Mouse (Mus musculus) A20 (cell line): ENCODE measurements at regions not wholly inside any gene's neighbourhood (a gene's known extent, or its start where the extent isn't known, plus 50 kb on each side); places are given as distances from the start of the nearest gene placed in this dataset.

Experiments used
- DNase-seq: peaks from one replicate; pipeline ENCODE4 v3.0.0-alpha.2; 2011; ENCODE audit warnings: low read depth, low spot score

DNA sequence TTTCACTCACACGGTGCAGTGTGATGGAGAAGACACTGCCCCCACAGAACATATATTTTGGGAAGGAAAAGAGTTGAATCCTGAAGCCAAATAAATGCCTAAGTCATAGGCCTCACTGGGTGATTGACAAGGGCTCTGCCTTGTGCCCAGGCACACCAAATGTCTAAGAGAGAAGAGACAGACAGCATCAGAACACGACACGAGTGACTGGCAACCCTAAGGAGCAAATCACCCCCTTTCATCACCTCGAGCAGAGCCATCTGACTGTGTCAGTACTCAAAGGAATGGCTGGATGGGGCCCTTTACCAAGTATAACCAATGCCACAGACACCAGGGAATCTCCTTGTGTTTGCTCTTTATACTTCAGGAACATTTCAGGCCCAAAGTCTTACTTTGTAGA, 815.6 kb downstream of the Car8 start:
- DNase-seq = no peak

DNA sequence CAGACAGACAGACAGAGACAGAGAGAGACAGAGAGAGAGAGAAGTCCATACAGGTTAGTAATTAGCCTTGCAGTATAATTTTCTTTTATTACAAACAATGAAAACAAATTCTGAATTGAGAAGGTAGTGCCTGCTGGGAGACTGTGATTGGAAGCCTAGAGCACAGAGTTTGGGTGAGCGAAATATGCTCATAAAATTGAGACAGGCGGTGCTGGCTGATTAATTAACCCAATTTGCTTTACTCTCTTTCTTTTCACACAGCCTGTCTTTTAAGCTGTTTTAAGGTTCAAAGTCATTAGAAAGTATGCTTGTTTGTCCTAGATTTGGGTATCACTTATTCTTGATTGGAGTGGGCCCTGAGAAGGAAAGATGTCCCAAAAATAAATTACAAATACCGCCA, 816.1 kb downstream of the Car8 start:
- DNase-seq = no peak

DNA sequence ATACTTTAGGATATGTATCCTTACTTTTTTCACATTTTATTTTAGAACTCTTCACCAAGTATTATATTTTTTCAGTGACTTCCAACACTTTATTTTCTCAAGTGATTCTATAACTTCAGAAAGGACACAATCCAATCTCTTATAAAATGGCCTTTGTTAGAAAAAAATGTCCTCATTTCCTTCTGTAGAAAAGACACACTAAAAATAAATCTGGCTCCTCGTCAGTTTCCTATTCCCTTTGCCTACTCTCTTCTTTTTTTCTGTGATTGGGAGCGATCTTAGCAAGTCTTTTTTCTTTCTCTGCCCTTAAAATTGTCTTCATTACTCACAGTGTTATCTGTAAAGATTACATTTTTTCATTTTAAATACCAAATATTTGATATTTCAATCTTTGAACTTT, 824.5 kb downstream of the Car8 start:
- DNase-seq = no peak

DNA sequence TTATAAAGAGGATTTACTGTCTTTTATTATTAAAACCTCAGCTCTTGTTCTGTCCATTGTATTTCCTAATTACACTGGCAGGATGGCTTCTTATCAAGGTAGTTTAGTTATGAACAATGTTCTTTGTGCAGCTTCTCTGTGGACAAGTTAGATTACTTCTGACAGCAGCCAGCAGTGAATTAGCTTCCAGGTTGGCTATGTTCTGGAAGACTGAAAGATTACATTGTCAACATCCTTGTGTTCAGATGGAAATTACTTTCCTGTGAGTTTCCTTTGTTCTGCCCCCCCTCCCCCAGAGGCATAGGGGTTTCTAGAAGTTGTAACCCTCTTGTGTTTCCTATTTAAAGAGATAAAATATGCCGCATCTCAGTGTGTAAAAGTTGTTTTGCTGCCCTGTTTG, 846.1 kb downstream of the Car8 start:
- DNase-seq = peak; percentile 45

DNA sequence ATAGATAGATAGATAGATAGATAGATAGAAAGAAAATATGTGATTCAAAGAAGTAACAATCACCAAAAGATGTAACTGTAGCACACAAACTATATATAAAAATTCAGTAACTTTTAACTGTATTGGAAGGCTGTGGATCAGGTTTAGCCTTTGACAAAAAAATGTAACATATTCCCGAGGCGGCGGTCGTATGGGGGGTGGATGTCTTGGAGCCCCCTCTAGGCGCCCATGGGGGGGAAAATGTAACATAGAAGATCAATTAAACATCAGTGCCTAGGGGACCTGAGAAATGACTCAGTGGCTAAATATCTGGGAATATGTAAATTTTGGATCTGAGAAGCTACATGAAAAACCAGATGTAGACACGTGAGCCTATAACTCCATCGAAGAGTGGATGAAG, 847.2 kb downstream of the Car8 start:
- DNase-seq = no peak

DNA sequence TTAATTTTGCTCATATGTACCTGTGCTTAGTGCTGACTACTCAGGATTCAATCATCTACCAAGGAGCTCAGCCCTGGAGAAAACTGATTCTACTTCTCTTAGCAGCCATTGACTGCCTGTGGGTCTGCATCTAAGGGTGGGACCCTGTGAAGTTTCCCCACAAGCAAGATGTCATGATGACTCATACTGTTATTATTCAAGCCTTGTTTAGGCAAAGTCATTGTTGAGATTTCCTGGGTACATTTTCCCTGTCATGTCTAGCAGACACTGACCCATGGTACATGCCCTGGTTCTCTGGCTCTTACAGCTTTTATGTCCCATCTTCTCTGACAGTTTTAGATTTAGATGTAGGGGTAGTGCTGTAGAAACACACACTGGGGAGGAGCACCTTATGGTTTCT, 853.8 kb downstream of the Car8 start:
- DNase-seq = no peak

DNA sequence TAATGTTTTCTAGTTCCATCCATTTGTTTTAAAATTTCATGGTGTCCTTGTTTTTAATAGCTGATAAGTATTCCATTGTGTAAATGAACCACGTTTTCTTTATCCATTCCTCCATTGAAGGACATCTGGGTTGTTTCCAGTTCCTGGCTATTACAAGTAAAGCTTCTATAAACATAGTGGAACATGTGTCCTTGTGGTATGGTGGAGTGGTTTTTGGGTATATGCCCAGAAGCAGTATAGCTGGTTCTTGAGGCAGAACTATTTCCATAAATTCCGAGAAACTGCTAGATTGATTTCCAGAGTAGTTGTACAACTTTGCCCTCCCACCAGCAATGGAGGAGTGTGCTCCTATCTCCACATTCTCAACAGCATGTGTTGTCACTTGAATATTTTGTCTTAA, 858.8 kb downstream of the Car8 start:
- no peak for DNase-seq

DNA sequence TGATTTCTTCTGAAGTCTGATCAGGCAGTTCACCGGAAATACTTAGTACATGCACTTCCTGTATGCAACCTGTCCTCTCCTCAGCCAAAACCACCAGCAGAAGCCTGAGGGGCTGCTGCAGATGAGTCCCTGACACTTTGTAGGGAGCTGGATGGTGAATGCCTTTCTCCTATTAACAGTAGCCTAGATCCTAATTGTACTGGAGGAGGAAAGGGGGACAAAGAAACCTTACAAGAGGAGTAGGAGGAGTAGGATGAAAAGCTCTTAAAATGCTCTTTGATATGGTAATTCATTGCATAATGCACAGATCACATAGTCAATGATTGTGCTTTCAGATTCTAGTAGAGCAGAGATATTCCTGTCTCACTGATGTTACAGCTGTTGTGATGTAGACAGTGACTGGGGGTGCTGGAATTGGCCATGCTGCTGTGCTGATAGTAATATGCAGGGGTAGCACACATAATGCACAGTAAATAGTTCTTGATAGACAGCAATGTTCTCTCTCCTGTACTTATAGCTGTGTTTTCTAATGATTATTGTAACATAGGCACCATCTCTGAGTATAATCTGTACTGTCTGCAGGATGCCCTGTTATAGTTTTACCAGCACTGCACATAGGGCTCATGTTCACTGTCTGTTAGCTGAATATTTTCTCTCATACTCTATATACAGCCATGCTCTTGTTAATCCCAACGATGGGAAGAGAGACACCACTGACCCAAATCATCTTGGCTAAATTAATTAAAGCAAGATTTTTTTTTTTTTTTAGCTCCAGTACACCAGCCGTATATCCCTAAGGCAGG, 874.4 kb downstream of the Car8 start:
- DNase-seq = no peak

DNA sequence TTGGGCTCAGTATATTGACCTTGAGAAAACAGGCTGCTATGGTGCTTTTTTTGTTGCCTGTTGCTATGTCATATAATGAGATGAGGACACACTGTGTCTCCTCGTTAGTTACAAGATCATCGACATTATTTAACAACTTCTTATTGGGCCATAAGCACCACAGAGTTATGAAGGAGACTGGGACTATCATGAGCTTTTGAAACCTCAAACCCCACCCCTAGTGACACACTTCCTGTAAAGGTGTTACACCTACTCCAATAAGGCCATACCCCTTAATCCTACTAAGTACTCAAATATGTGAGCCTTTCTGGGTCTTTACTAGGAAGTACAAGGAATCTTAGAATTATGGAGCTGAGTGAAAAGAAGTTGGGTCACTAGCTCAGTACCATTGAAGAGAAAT, 875.3 kb downstream of the Car8 start:
- DNase-seq = no peak

DNA sequence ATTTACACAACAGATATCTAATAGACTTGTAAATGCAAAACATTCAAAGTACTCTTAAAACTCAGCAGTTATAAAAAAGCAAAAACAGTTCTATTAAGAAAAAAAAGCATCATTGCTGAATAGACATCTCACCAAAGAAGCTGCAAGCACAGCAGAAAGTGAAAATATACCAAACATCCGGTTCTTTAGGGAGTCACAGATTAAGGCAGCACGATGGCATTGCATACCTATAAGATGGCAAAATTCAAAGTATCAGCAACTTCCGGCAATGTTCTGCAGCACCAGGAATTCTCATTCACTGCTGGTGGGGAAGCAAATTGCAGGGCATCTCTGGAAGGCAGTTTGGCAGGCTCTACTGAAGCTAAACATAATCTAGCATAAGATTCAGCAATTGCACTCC, 882.6 kb downstream of the Car8 start:
- DNase-seq = no peak

DNA sequence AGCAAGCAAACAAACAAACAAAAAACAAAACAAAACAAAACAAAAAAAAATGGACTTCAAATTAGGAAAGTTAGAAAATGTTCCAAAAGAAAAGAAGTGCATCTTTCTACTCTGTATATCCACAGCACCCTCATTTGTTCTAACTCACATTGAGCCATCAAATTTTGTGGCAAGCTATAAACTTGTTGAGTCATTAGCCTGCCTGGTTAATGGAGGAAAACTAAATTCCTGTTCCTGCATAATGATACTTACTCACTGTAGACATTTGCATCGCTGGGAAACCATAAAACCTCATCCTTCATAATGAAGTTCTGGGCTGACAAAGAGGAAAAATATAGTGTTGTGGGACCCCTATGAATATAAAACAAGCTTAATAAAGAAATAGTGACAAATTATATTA, 891.5 kb downstream of the Car8 start:
- no peak for DNase-seq

DNA sequence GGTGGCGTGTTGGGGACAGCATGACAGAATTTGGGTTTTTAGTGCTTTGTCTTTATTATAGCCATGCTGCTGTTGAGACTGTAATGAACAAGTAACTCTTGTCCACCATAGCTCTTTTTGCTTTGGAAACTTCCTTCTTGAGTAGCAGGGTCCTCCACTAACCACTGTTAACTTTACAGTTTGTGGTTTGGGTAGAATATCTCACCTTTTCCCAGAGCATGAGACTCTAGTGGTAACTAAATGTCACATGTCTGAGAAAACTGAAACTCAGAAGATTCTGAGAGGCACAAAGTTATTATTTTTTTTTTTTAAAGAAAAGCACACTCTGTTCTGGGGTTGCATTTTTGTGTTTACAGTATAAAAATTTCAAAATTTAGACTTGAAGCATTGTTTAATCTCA, 897.7 kb downstream of the Car8 start:
- no peak for DNase-seq

DNA sequence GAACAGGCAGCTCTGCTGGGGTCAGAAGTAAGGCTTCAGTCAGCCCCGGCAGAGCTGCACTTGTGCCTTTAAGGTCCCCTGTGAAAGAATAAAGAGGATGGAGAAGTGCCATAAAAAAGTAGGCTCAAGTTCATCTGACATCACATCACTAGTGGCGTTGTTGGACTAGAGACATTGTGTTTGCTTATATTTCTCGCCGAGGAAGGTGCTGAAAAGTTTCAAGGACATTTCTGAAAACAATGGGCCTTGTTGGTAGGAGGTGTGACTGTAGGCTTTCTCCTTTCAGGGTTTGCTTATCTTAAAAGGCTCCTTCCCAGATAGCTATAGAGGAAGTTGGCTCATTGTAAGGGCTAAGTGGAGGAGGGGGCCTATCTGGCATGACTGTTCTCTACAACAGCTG, 924.6 kb downstream of the Car8 start:
- no peak for DNase-seq

DNA sequence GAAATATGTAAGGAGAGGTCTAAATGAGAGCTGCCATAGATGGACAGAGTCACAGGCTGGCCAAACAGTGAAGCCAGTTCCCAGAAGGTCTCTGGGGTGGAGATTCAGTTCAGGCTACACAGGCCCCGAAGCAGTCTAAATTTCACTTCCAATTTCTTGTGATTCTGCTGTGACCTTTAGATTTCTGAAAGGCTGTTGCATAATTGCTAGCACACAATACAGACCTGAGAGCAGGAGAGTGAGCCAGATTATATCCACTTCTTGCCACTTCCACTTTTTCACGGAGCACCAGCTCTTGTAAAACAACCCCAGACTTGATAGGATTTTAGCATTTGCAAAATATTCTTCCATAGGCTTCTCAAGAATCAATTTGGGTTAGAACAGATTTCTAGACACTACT, 925.6 kb downstream of the Car8 start:
- DNase-seq = no peak

DNA sequence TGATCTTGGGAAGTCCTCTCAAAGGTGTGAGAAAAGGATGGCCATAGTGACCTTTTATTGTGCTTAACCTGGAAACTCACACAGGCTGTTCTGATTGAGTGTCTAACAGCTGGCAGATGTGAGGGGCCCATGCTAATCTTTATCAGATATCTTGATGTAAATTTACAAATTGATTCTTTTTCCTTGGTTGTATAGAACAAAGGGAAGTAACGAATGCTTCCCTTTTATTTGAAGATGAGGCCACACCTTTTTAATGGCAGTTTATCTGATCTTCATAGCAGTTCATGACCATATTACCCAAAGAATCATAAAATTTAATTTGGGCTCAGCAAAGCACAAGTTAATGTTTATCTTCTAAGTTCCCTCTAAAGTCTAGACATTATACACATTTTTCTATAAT, 926.7 kb downstream of the Car8 start:
- no peak for DNase-seq

DNA sequence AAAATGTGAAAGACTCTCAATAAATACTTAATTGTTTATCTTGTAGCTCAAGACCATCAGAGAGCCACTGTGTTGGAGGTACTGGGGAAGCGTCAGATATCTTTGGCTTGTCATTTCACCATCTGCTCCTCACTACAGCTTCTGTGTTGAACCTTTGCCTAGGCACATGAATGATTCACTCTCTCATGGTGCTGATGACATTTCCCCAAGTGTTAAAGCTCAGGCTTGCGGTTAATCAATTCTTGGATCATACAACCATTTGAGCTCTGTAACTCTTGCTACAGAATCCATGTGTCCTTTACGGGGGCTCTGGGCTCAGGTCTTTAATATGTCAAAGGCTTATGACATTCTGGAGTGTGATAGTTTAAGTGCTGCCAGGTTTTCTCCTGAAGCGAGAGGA, 969.8 kb downstream of the Car8 start:
- DNase-seq = no peak

DNA sequence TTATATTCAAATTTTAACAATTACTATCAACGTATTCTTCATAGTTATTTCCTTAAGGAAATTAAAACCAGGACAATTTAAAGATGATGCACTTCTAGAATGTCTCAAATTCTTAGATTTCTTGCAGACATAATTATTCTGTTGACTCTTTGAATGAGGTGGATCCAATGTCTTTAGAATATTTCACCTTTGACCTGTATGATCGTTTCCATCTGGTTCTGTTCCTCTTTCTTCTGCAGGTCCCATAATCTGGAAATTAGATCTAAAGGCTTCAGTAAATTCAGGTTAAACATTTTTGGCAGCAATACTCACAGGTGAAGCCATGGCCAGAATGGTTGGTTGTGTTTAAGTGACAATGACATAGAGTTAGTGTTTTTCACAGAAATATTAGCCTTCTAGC, 982.4 kb downstream of the Car8 start:
- DNase-seq = no peak

DNA sequence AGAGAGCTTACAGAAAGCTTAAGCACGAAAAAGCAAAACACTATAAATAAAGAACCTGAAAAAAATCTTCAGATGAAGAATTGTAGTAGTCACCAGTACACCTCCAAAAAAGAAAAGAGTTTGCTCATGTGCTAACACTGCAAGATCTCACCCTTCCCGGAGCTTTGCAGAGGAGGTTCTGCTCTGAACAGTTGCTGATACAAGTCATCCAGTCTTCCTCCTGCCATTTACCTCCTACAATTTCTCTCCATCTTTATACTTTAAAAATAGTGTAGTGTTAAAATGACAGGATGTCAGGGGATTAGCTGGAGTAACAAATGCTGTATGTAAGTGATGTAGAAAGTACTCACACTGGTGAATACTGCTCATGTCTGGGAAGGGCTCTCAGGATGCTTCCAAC, 985.2 kb downstream of the Car8 start:
- no peak for DNase-seq

DNA sequence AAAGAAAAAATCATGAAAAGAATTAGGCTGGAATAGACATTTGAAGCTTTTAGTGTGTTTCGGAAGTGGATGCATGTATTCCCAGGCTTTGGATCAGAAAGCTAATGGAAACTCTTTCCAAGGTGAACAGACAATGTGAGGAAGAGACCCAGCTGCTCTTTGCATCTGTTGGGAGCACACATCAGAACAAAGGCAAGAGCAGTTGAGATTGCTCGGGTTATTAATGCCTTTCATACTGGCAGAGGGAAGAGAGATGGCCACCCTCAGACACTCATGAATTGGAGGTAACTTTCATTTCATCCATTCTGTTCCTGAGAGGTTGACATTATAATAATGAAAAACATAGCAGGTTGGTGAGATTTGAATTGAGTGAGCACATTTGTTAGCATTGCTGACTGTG, 987.2 kb downstream of the Car8 start:
- DNase-seq = no peak

DNA sequence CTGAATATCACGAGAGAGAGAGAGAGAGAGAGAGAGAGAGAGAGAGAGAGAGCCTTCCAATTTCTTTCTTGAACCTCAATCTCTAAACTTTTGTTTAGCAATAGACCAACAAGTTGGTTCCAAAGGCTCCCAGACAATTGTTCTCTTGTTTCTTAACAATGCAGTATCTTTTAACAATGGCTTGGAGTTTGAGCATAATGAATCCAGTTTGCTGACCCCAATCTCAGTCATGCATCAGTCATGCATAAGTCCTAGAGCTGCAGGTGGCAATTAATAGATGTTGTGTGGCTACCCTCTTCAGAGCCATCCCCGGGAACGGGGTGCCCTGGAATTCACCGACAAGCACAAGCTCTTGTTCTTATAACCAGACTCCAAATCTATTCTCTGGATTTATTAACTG, 991.0 kb downstream of the Car8 start:
- DNase-seq = no peak

DNA sequence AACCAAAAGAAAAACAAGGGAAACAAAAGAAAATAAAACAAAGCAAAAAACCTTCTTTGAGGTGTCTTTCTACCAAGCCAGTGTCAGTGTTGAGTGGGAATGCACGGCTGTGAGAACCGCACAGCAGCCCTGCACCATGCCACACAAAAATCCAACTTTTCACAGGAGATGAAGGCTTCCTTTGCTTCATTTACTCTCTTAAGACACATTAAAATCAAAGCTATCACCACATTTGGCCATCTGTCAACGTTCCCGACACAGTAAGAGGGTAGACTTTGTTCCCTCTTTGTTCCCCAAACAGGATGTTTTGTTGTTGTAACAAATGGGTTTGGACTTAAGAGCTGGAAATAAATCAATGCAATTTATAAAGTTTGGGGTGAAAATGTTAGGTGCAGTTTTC, 991.6 kb downstream of the Car8 start:
- DNase-seq = no peak

DNA sequence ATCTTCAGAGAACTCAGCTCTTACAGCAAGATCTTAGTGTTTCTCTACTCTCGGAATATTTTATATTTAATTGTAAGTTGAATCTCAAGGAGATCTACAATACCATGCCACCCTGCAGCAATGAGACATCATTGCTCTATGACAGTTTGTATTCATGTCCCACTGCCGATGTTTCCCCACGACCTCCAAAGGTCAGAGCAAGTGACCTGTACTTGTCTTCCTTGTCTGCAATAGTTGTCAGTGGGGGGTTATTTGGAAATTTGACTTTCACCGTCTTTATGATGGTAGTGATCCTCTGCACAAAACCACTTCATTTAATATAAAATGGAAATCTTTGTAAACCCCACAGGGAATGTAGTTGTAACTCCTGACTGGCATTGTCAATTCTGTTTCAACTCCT, 992.0 kb downstream of the Car8 start:
- no peak for DNase-seq

DNA sequence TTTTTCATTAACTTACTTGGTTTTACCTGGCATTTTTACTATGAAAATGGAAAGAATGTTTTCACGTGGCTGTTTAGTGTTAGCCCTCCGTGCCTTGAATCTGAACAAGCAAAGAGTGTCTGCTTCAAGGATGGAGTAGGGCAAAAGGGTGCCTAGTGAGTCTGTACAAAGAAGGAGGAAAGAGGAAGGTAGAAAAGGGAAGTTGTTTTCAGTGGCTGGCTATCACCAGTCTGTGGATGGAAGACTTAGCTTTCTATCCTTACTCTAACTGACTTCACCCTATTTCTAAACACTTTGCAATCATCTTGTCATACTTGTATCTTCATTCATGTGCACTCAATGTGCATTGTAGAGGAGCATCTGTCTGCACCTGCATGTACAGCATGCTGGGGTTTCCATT, 993.2 kb downstream of the Car8 start:
- peak; percentile 27 for DNase-seq

DNA sequence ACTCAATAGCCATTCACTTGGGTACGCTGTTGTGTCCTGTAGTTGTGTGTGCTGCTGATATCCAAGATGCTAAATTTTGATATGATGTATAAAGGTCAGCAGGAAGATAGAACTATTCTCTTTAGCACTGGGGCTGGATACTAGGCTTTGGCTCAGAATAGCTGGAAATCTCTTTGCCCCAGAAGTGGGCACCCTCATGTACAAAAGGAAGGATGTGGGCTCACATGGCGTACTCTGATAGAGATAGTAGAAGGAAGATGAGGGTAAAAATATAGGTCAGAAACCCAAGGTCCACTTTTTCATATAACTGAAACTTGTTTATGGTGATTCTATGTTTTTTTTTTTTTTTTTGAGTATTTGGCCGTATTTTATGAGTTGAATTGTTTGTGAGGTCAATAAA, 1001.0 kb downstream of the Car8 start:
- no peak for DNase-seq
